Mouse (Mus musculus): Measurements from ENCODE around the gene Wdr24.
A peak's percentile ranks its signal among the peaks of the same experiment; 100 is the strongest.

The Wdr24 gene

GRCm38 (mm10) chr17:25831451-25832281, 8.2 kb downstream of the Wdr24 start:
- no peak for DNase-seq (ENCODE audit: low read depth, low spot score)

GRCm38 (mm10) chr17:25832436-25833290, 9.2 kb downstream of the Wdr24 start:
- peak; percentile 99 for DNase-seq (ENCODE audit: low read depth, low spot score)

- peak; percentile 93 for DNase-seq (ENCODE audit: low read depth, low spot score)
These were observed 9.8 kb downstream of the Wdr24 start, which contains the start of gene Stub1 for GRCm38 (mm10) chr17:25833291-25833663. Gene Stub1, minus strand, starts transcription at chr17:25833404.

GRCm38 (mm10) chr17:25833961-25834594, 10.7 kb downstream of the Wdr24 start:
- DNase-seq (ENCODE audit: low read depth, low spot score), result no peak

GRCm38 (mm10) chr17:25834595-25835222, 11.3 kb downstream of the Wdr24 start:
- DNase-seq (ENCODE audit: low read depth, low spot score), result no peak

GRCm38 (mm10) chr17:25835301-25835700, 11.9 kb downstream of the Wdr24 start:
- DNase-seq (ENCODE audit: low read depth, low spot score), result no peak

GRCm38 (mm10) chr17:25835816-25836215, 12.4 kb downstream of the Wdr24 start:
- no peak for DNase-seq (ENCODE audit: low read depth, low spot score)

GRCm38 (mm10) chr17:25836397-25837075, 13.1 kb downstream of the Wdr24 start:
- DNase-seq (ENCODE audit: low read depth, low spot score), result no peak

- DNase-seq (ENCODE audit: low read depth, low spot score), result peak; percentile 61
These were observed 13.6 kb downstream of the Wdr24 start, which contains the start of gene Rhbdl1 for GRCm38 (mm10) chr17:25837076-25837410. Gene Rhbdl1, minus strand, starts transcription at chr17:25837295.

GRCm38 (mm10) chr17:25837533-25837932, 14.1 kb downstream of the Wdr24 start:
- peak; percentile 48 for DNase-seq (ENCODE audit: low read depth, low spot score)

- no peak for DNase-seq (ENCODE audit: low read depth, low spot score)
These were observed 15.5 kb downstream of the Wdr24 start for GRCm38 (mm10) chr17:25838904-25839303.

- DNase-seq (ENCODE audit: low read depth, low spot score), result no peak
These were observed 16.2 kb downstream of the Wdr24 start for GRCm38 (mm10) chr17:25839455-25840235.

- no peak for DNase-seq (ENCODE audit: low read depth, low spot score)
These were observed 17.1 kb downstream of the Wdr24 start for GRCm38 (mm10) chr17:25840519-25840918.

- DNase-seq (ENCODE audit: low read depth, low spot score), result no peak
These were observed 17.9 kb downstream of the Wdr24 start, which contains the start of gene Gm20683 for GRCm38 (mm10) chr17:25841117-25841880. Gene Gm20683, minus strand, starts transcription at chr17:25841763.

- DNase-seq (ENCODE audit: low read depth, low spot score), result no peak
These were observed 19.1 kb downstream of the Wdr24 start for GRCm38 (mm10) chr17:25842509-25842908.

- DNase-seq (ENCODE audit: low read depth, low spot score), result no peak
These were observed 19.7 kb downstream of the Wdr24 start for GRCm38 (mm10) chr17:25843122-25843521.

- no peak for DNase-seq (ENCODE audit: low read depth, low spot score)
These were observed 20.4 kb downstream of the Wdr24 start for GRCm38 (mm10) chr17:25843636-25844395.

- DNase-seq (ENCODE audit: low read depth, low spot score), result peak; percentile 96
These were observed 21.0 kb downstream of the Wdr24 start, which contains the start of gene Rhot2 for GRCm38 (mm10) chr17:25844396-25844901. Gene Rhot2, minus strand, starts transcription at chr17:25844851.

All from R1 (cell line).